Mouse (Mus musculus) MEL (cell line): ENCODE data around the gene Tomm20. TPM values are rescaled to one million over a fixed set of nuclear protein-coding genes. Genes with fewer than 3 reads are reported as not detected.

Source experiments
- DNase-seq: peaks from one replicate; pipeline ENCODE4 v3.0.0; 2011; ENCODE audit warnings: low read depth, low spot score
- H3K27ac ChIP-seq: 2 replicates; pipeline ENCODE4 v1.5.1; 2012; ENCODE audit warnings: low read depth, mild to moderate bottlenecking, control low read depth, low read length, moderate library complexity; ENCODE audit not compliant: control insufficient read depth
- H3K27me3 ChIP-seq, 2 experiments: fragments of 150-350 bp in 1 of 2; sonication (generic) in 1 of 2; 2 replicates each; pipeline ENCODE4 v1.6.1; 2012; ENCODE audit warnings: low read length in 2 of 2, mild to moderate bottlenecking in 2 of 2, improper control_type of control experiment in 1 of 2, moderate library complexity in 1 of 2; ENCODE audit not compliant: insufficient read depth in 2 of 2, control insufficient read depth in 1 of 2
- H3K36me3 ChIP-seq, 2 experiments: 2 replicates each; pipeline ENCODE4 v1.6.1; 2012 to 2014; ENCODE audit warnings: low read length in 2 of 2, improper control_type of control experiment in 1 of 2, inconsistent platforms in 1 of 2, mild to moderate bottlenecking in 1 of 2; ENCODE audit not compliant: insufficient read depth in 2 of 2, control insufficient read depth in 1 of 2
- H3K4me1 ChIP-seq, 2 experiments: fragments of 150-350 bp in 1 of 2; sonication (generic) in 1 of 2; 2 replicates each; pipeline ENCODE4 v1.6.1; 2012; ENCODE audit warnings: low read length in 2 of 2, improper control_type of control experiment in 1 of 2, mild to moderate bottlenecking in 1 of 2; ENCODE audit not compliant: insufficient read depth in 2 of 2, control insufficient read depth in 1 of 2
- H3K4me3 ChIP-seq, 2 experiments: fragments of 150-350 bp in 1 of 2; sonication (generic) in 1 of 2; 2 replicates each; pipeline ENCODE4 v1.5.1; 2012; ENCODE audit warnings: low read depth in 2 of 2, low read length in 2 of 2, mild to moderate bottlenecking in 2 of 2, moderate library complexity in 2 of 2, control low read depth in 1 of 2, improper control_type of control experiment in 1 of 2; ENCODE audit not compliant: control insufficient read depth in 1 of 2, insufficient read depth in 1 of 2
- H3K79me2 ChIP-seq: 2 replicates; pipeline ENCODE4 v1.6.1; 2012; ENCODE audit warnings: mild to moderate bottlenecking, low read length, moderate library complexity; ENCODE audit not compliant: control insufficient read depth, poor library complexity, insufficient read depth
- H3K9ac ChIP-seq: 2 replicates; pipeline ENCODE4 v1.6.1; 2012; ENCODE audit warnings: low read depth, mild to moderate bottlenecking, control low read depth, low read length, moderate library complexity; ENCODE audit not compliant: control insufficient read depth, poor library complexity, severe bottlenecking
- H3K9me3 ChIP-seq: fragments of 150-350 bp; sonication (generic); replicated peaks from 2 replicates; pipeline ENCODE4 v1.6.1; 2012; ENCODE audit warnings: mild to moderate bottlenecking, low read length, improper control_type of control experiment, moderate library complexity; ENCODE audit not compliant: insufficient read depth
- CHD2 ChIP-seq: IDR thresholded peaks from 2 replicates; pipeline ENCODE4 v1.6.1; 2011; ENCODE audit warnings: low read length, improper control_type of control experiment
- CTCF ChIP-seq, 3 experiments: IDR thresholded peaks in 2 of 3; conservative IDR thresholded peaks in 1 of 3; 2 replicates each; pipeline ENCODE4 v1.5.1; 2011 to 2012; ENCODE audit warnings: low read length in 3 of 3, low read depth in 2 of 3, mild to moderate bottlenecking in 2 of 3, improper control_type of control experiment in 1 of 3, inconsistent platforms in 1 of 3, mixed read lengths in 1 of 3, moderate library complexity in 1 of 3; ENCODE audit not compliant: control insufficient read depth in 1 of 3, insufficient read depth in 1 of 3, poor library complexity in 1 of 3, severe bottlenecking in 1 of 3
- ELF1 ChIP-seq: IDR thresholded peaks from 2 replicates; pipeline ENCODE4 v1.6.1; 2014; ENCODE audit warnings: low read depth, mild to moderate bottlenecking, inconsistent platforms, low read length, improper control_type of control experiment, moderate library complexity
- GATA1 ChIP-seq: IDR thresholded peaks from 2 replicates; pipeline ENCODE4 v1.6.1; 2011; ENCODE audit warnings: low read depth, low read length, improper control_type of control experiment
- JUND ChIP-seq: IDR thresholded peaks from 2 replicates; pipeline ENCODE4 v1.6.1; 2011; ENCODE audit warnings: low read depth, mild to moderate bottlenecking, improper control_type of control experiment, low read length
- MAFK ChIP-seq: IDR thresholded peaks from 2 replicates; pipeline ENCODE4 v1.6.1; 2011; ENCODE audit warnings: low read depth, mild to moderate bottlenecking, low read length, improper control_type of control experiment, borderline replicate concordance
- MAZ ChIP-seq: IDR thresholded peaks from 2 replicates; pipeline ENCODE4 v1.6.1; 2012; ENCODE audit warnings: low read depth, mild to moderate bottlenecking, inconsistent platforms, low read length, improper control_type of control experiment
- MYC ChIP-seq: IDR thresholded peaks from 2 replicates; pipeline ENCODE4 v1.6.1; 2011; ENCODE audit warnings: low read depth, mild to moderate bottlenecking, low read length, improper control_type of control experiment, moderate library complexity
- RAD21 ChIP-seq: IDR thresholded peaks from 2 replicates; pipeline ENCODE4 v1.6.1; 2011; ENCODE audit warnings: mild to moderate bottlenecking, low read depth, low read length, improper control_type of control experiment
- RCOR1 ChIP-seq: IDR thresholded peaks from 2 replicates; pipeline ENCODE4 v1.6.1; 2012; ENCODE audit warnings: low read depth, mild to moderate bottlenecking, inconsistent platforms, low read length, improper control_type of control experiment
- SIN3A ChIP-seq: IDR thresholded peaks from 2 replicates; pipeline ENCODE4 v1.6.1; 2012; ENCODE audit warnings: low read length, improper control_type of control experiment, inconsistent platforms
- SMC3 ChIP-seq: IDR thresholded peaks from 2 replicates; pipeline ENCODE4 v1.6.1; 2011; ENCODE audit warnings: low read depth, low read length, improper control_type of control experiment
- TCF12 ChIP-seq: IDR thresholded peaks from 2 replicates; pipeline ENCODE4 v1.6.1; 2014; ENCODE audit warnings: low read depth, mild to moderate bottlenecking, inconsistent platforms, low read length, improper control_type of control experiment, moderate library complexity
- USF2 ChIP-seq, 2 experiments: IDR thresholded peaks; 2 replicates each; pipeline ENCODE4 v1.6.1; 2011 to 2012; ENCODE audit warnings: improper control_type of control experiment in 2 of 2, low read length in 2 of 2, borderline replicate concordance in 1 of 2, inconsistent platforms in 1 of 2, low read depth in 1 of 2, mild to moderate bottlenecking in 1 of 2; ENCODE audit not compliant: insufficient read depth in 1 of 2
- ZNF384 ChIP-seq: IDR thresholded peaks from 2 replicates; pipeline ENCODE4 v1.6.1; 2012; ENCODE audit warnings: low read depth, mild to moderate bottlenecking, inconsistent platforms, low read length, improper control_type of control experiment
- polyA plus RNA-seq, 2 experiments: library from polyadenylated mRNA; stranded (reverse) in 1 of 2; unstranded in 1 of 2; fragments of >175 nt in 1 of 2; fragments of >200 nt in 1 of 2; gene quantifications; 2 replicates each; pipeline versions ENCODE4 v1.2.1 to v1.2.4; 2012; ENCODE audit warnings: low replicate concordance in 2 of 2, low read depth in 1 of 2; ENCODE audit not compliant: insufficient read length in 2 of 2, insufficient read depth in 1 of 2, missing spikeins in 1 of 2
- total RNA-seq: library from RNA; depleted of rRNA; stranded (reverse); fragments of 300-350 nt; gene quantifications from 2 replicates; pipeline ENCODE4 v1.2.3, GENCODE M21; 2012

The Tomm20 gene
- total and polyA plus RNA-seq, 3 experiments: 676 to 886 TPM; not detected in 1

DNA sequence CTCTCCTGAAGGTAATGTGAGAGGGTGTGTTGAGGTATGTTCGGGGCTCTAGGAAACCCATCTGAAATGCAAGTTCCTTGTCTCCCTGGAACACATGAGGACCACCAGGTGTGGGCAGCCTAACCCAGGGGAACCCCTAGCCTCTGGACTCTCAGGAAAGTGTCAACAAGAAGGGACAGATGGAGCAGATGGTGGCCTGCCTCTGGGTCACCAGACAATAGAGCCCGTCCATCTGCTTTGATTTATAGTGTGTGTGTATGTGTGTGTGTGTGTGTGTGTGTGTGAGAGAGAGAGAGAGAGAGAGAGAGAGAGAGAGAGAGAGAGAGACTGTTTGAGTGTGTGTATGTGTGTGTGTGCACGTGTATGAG is 58.0 kb downstream of the Tomm20 start:
- Histone ChIP-seq H3K27me3 (no peaks in the 10 kb centered on the region; a peak in 1 of 4 replicates), H3K4me1 (no peaks in the 10 kb centered on the region), H3K36me3 (no peaks in the 10 kb centered on the region), H3K9ac (no peak overlapping the region), H3K4me3 (no peak overlapping the region), H3K9me3 (no peaks in the 10 kb centered on the region), H3K79me2 (no peaks in the 10 kb centered on the region), H3K27ac (no peak overlapping the region)
- no peak for DNase-seq
- TF ChIP-seq ZNF384 (no peak), RCOR1 (no peak), SIN3A (no peak), SMC3 (no peak), MYC (no peak), GATA1 (no peak), CTCF (IDR thresholded peaks at IDR 0.05 in 2 of 3, conservative IDR thresholded peaks at IDR 0.05 in 1 of 3; ENCODE audit: control insufficient read depth in 1 of 3, insufficient read depth in 1 of 3, low read depth in 2 of 3, low read length in 3 of 3, poor library complexity in 1 of 3, severe bottlenecking in 1 of 3) (no peak), CHD2 (no peak), USF2 (IDR thresholded peaks at IDR 0.05; ENCODE audit: borderline replicate concordance in 1 of 2, insufficient read depth in 1 of 2, low read depth in 1 of 2, low read length in 2 of 2) (no peak), RAD21 (no peak), MAFK (no peak), ELF1 (no peak), JUND (no peak), TCF12 (no peak)

GRCm38 (mm10) chr8:126886741-126887638 is 58.7 kb downstream of the Tomm20 start:
- TF ChIP-seq MAZ (no peak), MAFK (no peak)
- H3K9ac ChIP-seq: no peak overlapping the region
- H3K27me3 ChIP-seq: no peaks in the 10 kb centered on the region
- no peaks in the 10 kb centered on the region for H3K79me2 ChIP-seq
- no peaks in the 10 kb centered on the region for H3K36me3 ChIP-seq
- no peak overlapping the region for H3K27ac ChIP-seq
- no peaks in the 10 kb centered on the region for H3K4me1 ChIP-seq
- no peaks in the 10 kb centered on the region for H3K9me3 ChIP-seq
- H3K4me3 ChIP-seq: no peak overlapping the region
- DNase-seq: no peak
